Mouse (Mus musculus) MEL (cell line): Measurements from ENCODE around the gene Lysmd3. TPM values are rescaled to one million over a fixed set of nuclear protein-coding genes. Genes with fewer than 3 reads are reported as not detected.
"Not testable (repeated sequence)": the region's sequence is repeated elsewhere in the genome, so short reads cannot be mapped to it uniquely, and the experiment has no call there.

Experiments
- DNase-seq: peaks from one replicate; pipeline ENCODE4 v3.0.0; 2011; ENCODE audit warnings: low read depth, low spot score
- H3K27ac ChIP-seq: 2 replicates; pipeline ENCODE4 v1.5.1; 2012; ENCODE audit warnings: low read depth, mild to moderate bottlenecking, control low read depth, low read length, moderate library complexity; ENCODE audit not compliant: control insufficient read depth
- H3K27me3 ChIP-seq, 2 experiments: fragments of 150-350 bp in 1 of 2; sonication (generic) in 1 of 2; 2 replicates each; pipeline ENCODE4 v1.6.1; 2012; ENCODE audit warnings: low read length in 2 of 2, mild to moderate bottlenecking in 2 of 2, improper control_type of control experiment in 1 of 2, moderate library complexity in 1 of 2; ENCODE audit not compliant: insufficient read depth in 2 of 2, control insufficient read depth in 1 of 2
- H3K36me3 ChIP-seq, 2 experiments: 2 replicates each; pipeline ENCODE4 v1.6.1; 2012 to 2014; ENCODE audit warnings: low read length in 2 of 2, improper control_type of control experiment in 1 of 2, inconsistent platforms in 1 of 2, mild to moderate bottlenecking in 1 of 2; ENCODE audit not compliant: insufficient read depth in 2 of 2, control insufficient read depth in 1 of 2
- H3K4me1 ChIP-seq, 2 experiments: fragments of 150-350 bp in 1 of 2; sonication (generic) in 1 of 2; 2 replicates each; pipeline ENCODE4 v1.6.1; 2012; ENCODE audit warnings: low read length in 2 of 2, improper control_type of control experiment in 1 of 2, mild to moderate bottlenecking in 1 of 2; ENCODE audit not compliant: insufficient read depth in 2 of 2, control insufficient read depth in 1 of 2
- H3K4me3 ChIP-seq, 2 experiments: fragments of 150-350 bp in 1 of 2; sonication (generic) in 1 of 2; 2 replicates each; pipeline ENCODE4 v1.5.1; 2012; ENCODE audit warnings: low read depth in 2 of 2, low read length in 2 of 2, mild to moderate bottlenecking in 2 of 2, moderate library complexity in 2 of 2, control low read depth in 1 of 2, improper control_type of control experiment in 1 of 2; ENCODE audit not compliant: control insufficient read depth in 1 of 2, insufficient read depth in 1 of 2
- H3K79me2 ChIP-seq: 2 replicates; pipeline ENCODE4 v1.6.1; 2012; ENCODE audit warnings: mild to moderate bottlenecking, low read length, moderate library complexity; ENCODE audit not compliant: control insufficient read depth, poor library complexity, insufficient read depth
- H3K9ac ChIP-seq: 2 replicates; pipeline ENCODE4 v1.6.1; 2012; ENCODE audit warnings: low read depth, mild to moderate bottlenecking, control low read depth, low read length, moderate library complexity; ENCODE audit not compliant: control insufficient read depth, poor library complexity, severe bottlenecking
- H3K9me3 ChIP-seq: fragments of 150-350 bp; sonication (generic); replicated peaks from 2 replicates; pipeline ENCODE4 v1.6.1; 2012; ENCODE audit warnings: mild to moderate bottlenecking, low read length, improper control_type of control experiment, moderate library complexity; ENCODE audit not compliant: insufficient read depth
- BHLHE40 ChIP-seq: IDR thresholded peaks from 2 replicates; pipeline ENCODE4 v1.6.1; 2012; ENCODE audit warnings: low read depth, mild to moderate bottlenecking, inconsistent platforms, low read length, improper control_type of control experiment, borderline replicate concordance
- CHD1 ChIP-seq: IDR thresholded peaks from 2 replicates; pipeline ENCODE4 v1.6.1; 2012; ENCODE audit warnings: low read depth, mild to moderate bottlenecking, inconsistent platforms, low read length, improper control_type of control experiment
- CTCF ChIP-seq, 3 experiments: IDR thresholded peaks in 2 of 3; conservative IDR thresholded peaks in 1 of 3; 2 replicates each; pipeline ENCODE4 v1.5.1; 2011 to 2012; ENCODE audit warnings: low read length in 3 of 3, low read depth in 2 of 3, mild to moderate bottlenecking in 2 of 3, improper control_type of control experiment in 1 of 3, inconsistent platforms in 1 of 3, mixed read lengths in 1 of 3, moderate library complexity in 1 of 3; ENCODE audit not compliant: control insufficient read depth in 1 of 3, insufficient read depth in 1 of 3, poor library complexity in 1 of 3, severe bottlenecking in 1 of 3
- EP300 ChIP-seq, 2 experiments: IDR thresholded peaks; 2 replicates each; pipeline ENCODE4 v1.6.1; 2011; ENCODE audit warnings: improper control_type of control experiment in 2 of 2, low read length in 2 of 2, low read depth in 1 of 2, mild to moderate bottlenecking in 1 of 2
- ETS1 ChIP-seq: IDR thresholded peaks from 2 replicates; pipeline ENCODE4 v1.6.1; 2012; ENCODE audit warnings: low read depth, mild to moderate bottlenecking, inconsistent platforms, low read length, improper control_type of control experiment, moderate library complexity
- GATA1 ChIP-seq: IDR thresholded peaks from 2 replicates; pipeline ENCODE4 v1.6.1; 2011; ENCODE audit warnings: low read depth, low read length, improper control_type of control experiment
- NRF1 ChIP-seq: IDR thresholded peaks from 2 replicates; pipeline ENCODE4 v1.6.1; 2014; ENCODE audit warnings: low read depth, mild to moderate bottlenecking, inconsistent platforms, low read length, improper control_type of control experiment, moderate library complexity; ENCODE audit not compliant: poor library complexity, insufficient read depth, severe bottlenecking
- RCOR1 ChIP-seq: IDR thresholded peaks from 2 replicates; pipeline ENCODE4 v1.6.1; 2012; ENCODE audit warnings: low read depth, mild to moderate bottlenecking, inconsistent platforms, low read length, improper control_type of control experiment
- SIN3A ChIP-seq: IDR thresholded peaks from 2 replicates; pipeline ENCODE4 v1.6.1; 2012; ENCODE audit warnings: low read length, improper control_type of control experiment, inconsistent platforms
- TAL1 ChIP-seq: IDR thresholded peaks from 2 replicates; pipeline ENCODE4 v1.6.1; 2012; ENCODE audit warnings: mild to moderate bottlenecking, inconsistent platforms, low read length, moderate library complexity, mixed read lengths
- TBP ChIP-seq: IDR thresholded peaks from 2 replicates; pipeline ENCODE4 v1.8.0; 2011; ENCODE audit warnings: low read depth, low read length, improper control_type of control experiment
- TCF12 ChIP-seq: IDR thresholded peaks from 2 replicates; pipeline ENCODE4 v1.6.1; 2014; ENCODE audit warnings: low read depth, mild to moderate bottlenecking, inconsistent platforms, low read length, improper control_type of control experiment, moderate library complexity
- UBTF ChIP-seq: IDR thresholded peaks from 2 replicates; pipeline ENCODE4 v1.6.1; 2012; ENCODE audit warnings: low read depth, mild to moderate bottlenecking, inconsistent platforms, low read length, improper control_type of control experiment, moderate library complexity, borderline replicate concordance; ENCODE audit not compliant: insufficient read depth
- USF1 ChIP-seq: IDR thresholded peaks from 2 replicates; pipeline ENCODE4 v1.6.1; 2014; ENCODE audit warnings: low read depth, mild to moderate bottlenecking, inconsistent platforms, low read length, improper control_type of control experiment, moderate library complexity
- ZMIZ1 ChIP-seq: IDR thresholded peaks from 2 replicates; pipeline ENCODE4 v1.6.1; 2012; ENCODE audit warnings: low read depth, mild to moderate bottlenecking, inconsistent platforms, low read length, improper control_type of control experiment, moderate library complexity
- polyA plus RNA-seq, 2 experiments: library from polyadenylated mRNA; stranded (reverse) in 1 of 2; unstranded in 1 of 2; fragments of >175 nt in 1 of 2; fragments of >200 nt in 1 of 2; gene quantifications; 2 replicates each; pipeline versions ENCODE4 v1.2.1 to v1.2.4; 2012; ENCODE audit warnings: low replicate concordance in 2 of 2, low read depth in 1 of 2; ENCODE audit not compliant: insufficient read length in 2 of 2, insufficient read depth in 1 of 2, missing spikeins in 1 of 2
- total RNA-seq: library from RNA; depleted of rRNA; stranded (reverse); fragments of 300-350 nt; gene quantifications from 2 replicates; pipeline ENCODE4 v1.2.3, GENCODE M21; 2012

Gene Lysmd3
- total and polyA plus RNA-seq, 3 experiments, result 7.1 to 12.2 TPM; not detected in 1

DNA sequence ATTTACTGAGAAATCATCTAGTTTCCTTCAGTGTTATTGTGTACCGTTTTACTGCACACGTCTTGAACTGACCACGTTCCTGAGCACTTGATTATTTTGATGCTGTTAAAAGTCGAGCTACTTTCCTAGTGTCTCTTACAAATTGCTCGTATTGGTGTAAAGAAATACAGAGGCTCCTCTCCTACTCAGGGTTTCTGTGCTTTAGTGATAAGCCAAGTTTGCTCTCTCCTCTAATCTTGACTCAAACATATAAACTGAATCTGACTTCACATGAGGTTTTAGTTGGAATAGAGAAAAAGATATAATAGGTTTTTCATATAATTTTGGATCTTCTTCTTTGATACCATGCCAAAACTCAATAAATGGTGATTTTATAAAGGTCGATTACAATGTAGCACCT is 11.1 kb upstream of the Lysmd3 start:
- Histone ChIP-seq H3K4me3 (peak overlapping the region in 1 of 2 experiments; percentile 17; a peak in 2 of 4 replicates), H3K36me3 (peaks cover 0 to 31% of the 10 kb centered on the region in 2 experiments; a peak in 2 of 4 replicates), H3K27ac (no peak overlapping the region; the same call in 1 of the 2 replicates), H3K9me3 (no peaks in the 10 kb centered on the region), H3K4me1 (peaks cover 9 to 30% of the 10 kb centered on the region in 2 experiments), H3K27me3 (no peaks in the 10 kb centered on the region), H3K9ac (no peak overlapping the region), H3K79me2 (no peaks in the 10 kb centered on the region)
- TF ChIP-seq TAL1 (peak; percentile 73), BHLHE40 (no peak), ETS1 (peak; percentile 56), TCF12 (peak; percentile 85), USF1 (no peak), EP300 (IDR thresholded peaks at IDR 0.05; ENCODE audit: low read depth in 1 of 2, low read length in 2 of 2) (peak; percentile 86 to 89), NRF1 (no peak), ZMIZ1 (no peak), GATA1 (peak; percentile 85), CHD1 (no peak), TBP (no peak), UBTF (no peak), CTCF (IDR thresholded peaks at IDR 0.05 in 2 of 3, conservative IDR thresholded peaks at IDR 0.05 in 1 of 3; ENCODE audit: control insufficient read depth in 1 of 3, insufficient read depth in 1 of 3, low read depth in 2 of 3, low read length in 3 of 3, poor library complexity in 1 of 3, severe bottlenecking in 1 of 3) (no peak), SIN3A (0 out of 2 replicates have a peak, but pooled peaks have one; percentile 20), RCOR1 (peak; percentile 90)
- DNase-seq, result peak; percentile 65

DNA sequence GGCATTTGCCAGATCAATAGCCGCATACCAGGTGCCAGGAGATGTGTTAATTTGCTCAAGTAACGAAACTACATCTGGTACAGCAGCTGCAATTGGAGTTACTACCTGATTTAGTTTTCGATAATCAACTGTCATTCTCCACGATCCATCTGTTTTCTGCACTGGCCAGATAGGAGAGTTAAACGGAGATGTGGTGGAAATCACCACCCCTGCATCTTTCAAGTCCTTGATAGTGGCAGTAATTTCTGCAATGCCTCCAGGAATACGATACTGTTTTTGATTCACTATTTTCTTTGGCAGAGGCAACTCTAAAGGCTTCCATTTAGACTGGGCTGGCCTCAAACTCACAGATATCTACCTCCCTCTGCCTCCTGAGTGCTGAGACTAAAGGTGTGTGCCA is 7.1 kb upstream of the Lysmd3 start:
- TF ChIP-seq TAL1, result peak; percentile 17; the same call in 1 of the 2 replicates
- peak in 1 of 2 experiments; percentile 35; a peak in 1 of 4 replicates for TF ChIP-seq EP300 (IDR thresholded peaks at IDR 0.05; ENCODE audit: low read depth in 1 of 2, low read length in 2 of 2)
- TF ChIP-seq TCF12, result peak; percentile 47; the same call in 1 of the 2 replicates
- TF ChIP-seq RCOR1, result peak; percentile 56; the same call in 1 of the 2 replicates
- not testable (repeated sequence) for H3K27ac ChIP-seq

More for the DNA sequence above, 7.1 kb upstream of the Lysmd3 start:
- not testable (repeated sequence) for H3K79me2 ChIP-seq, H3K4me1 ChIP-seq, H3K27me3 ChIP-seq, H3K9ac ChIP-seq, H3K9me3 ChIP-seq, DNase-seq
- H3K36me3 ChIP-seq, result peaks cover 0 to 19% of the 10 kb centered on the region in 2 experiments; a peak in 2 of 4 replicates
- peak overlapping the region in 1 of 2 experiments; percentile 46; a peak in 2 of 4 replicates for H3K4me3 ChIP-seq
